Mouse (Mus musculus) c-Kit-positive CD71-positive TER-119-positive erythroid progenitor cells, embryonic 14.5 days (primary cell): ENCODE data around the gene Sufu.

Source experiments
- DNase-seq: peaks from one replicate; pipeline ENCODE4 v3.0.0-alpha.2; 2013; ENCODE audit warnings: low spot score

Sufu gene

DNA sequence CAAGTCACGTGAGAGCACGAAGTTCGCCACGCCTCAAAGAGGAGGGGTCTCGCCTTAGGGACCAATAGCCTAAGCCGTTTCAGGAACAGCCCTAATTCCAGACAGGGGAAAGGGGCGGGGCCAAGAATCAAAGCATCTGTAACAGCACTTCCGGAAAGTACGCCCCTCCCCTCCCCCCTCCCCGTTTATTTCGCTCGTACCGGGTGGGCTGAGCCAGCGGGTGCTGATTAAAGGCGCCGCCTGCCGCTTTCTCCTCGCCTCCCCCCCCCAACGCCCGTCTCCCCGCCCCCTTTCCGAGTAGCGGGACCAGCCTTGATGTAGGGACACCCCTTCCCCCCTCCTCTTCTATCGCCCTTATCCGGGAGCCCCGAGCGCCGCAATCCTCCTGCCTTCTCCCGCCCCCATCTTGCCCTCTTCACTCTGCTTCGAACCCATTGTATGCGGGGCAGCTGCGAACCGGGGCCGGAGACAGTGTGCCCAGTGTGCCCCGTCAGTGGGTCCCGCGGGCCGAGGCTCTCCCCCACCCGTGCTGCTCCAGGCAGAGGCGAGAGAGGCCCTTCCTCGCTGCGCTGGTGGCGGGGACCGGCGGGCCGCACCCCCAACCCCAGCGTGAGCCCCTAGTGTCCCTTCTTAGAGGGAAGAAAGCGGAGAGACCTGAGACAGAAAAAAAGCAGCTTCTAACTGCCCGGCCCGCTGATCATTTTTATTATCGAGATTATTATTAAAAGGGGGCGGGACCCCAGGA lies 103.3 kb downstream of the Sufu start:
- peak; percentile 99 for DNase-seq

- DNase-seq = peak; percentile 36
Observed at GRCm38 (mm10) chr19:46500581-46501341, 104.1 kb downstream of the Sufu start.

DNA sequence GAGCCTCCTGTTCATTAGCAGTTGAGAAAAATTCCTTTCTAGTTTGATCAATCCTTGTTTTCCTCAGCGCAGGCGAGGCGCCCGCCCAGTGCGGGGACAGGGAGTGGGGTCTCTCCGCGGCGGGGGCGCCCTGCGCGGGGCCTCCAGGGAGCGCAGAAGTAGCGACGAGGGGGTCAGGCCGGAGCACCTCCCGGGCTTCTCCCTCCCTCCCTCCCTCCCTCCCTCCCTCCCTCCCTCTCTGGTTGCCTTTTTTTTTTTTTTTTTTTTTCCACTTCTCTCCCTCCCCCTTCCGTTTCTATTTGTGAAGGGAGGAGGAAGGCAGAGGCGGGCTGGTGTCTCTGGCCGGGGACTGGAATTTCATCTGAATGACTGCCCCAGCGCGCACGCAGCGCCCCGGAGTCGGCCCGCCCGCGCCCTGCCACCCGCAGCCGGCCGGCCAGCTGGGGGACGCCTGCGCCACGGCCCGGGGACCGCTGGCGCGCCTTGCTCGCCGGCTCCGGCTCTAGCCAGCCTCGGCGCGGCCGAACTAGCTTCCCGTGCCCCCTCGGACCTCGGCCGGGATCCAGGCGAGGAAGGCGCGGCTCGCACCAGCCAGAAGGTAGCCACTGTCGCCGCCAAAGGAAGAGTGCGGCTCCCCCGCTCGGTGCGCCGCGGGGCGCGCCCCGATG lies 104.8 kb downstream of the Sufu start, which contains the start of gene Trim8:
TSS of gene Trim8 (plus strand) at position 302 of the 668 bp plus-strand sequence.
- peak; percentile 47 for DNase-seq

GRCm38 (mm10) chr19:46502069-46502455 lies 105.4 kb downstream of the Sufu start:
- DNase-seq = peak; percentile 58

DNA sequence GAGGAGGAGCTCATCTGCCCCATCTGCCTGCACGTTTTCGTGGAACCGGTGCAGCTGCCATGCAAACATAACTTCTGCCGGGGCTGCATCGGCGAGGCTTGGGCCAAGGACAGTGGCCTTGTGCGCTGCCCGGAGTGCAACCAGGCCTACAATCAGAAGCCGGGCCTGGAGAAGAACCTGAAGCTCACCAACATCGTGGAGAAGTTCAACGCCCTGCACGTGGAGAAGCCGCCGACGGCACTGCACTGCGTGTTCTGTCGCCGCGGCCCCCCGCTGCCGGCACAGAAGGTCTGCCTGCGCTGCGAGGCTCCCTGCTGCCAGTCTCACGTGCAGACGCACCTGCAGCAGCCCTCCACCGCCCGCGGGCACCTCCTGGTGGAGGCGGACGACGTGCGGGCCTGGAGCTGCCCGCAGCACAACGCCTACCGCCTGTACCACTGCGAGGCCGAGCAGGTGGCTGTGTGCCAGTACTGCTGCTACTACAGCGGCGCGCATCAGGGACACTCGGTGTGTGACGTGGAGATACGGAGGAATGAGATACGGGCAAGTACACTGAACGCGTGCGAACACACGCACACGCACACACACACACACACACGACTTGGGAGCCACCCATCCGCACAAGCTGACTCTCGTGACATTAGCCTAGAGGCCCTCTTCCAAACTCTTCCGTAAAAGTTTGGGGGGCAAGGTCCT lies 105.9 kb downstream of the Sufu start:
- peak; percentile 79 for DNase-seq

GRCm38 (mm10) chr19:46503351-46504084 lies 106.8 kb downstream of the Sufu start:
- peak; percentile 88 for DNase-seq

- DNase-seq = no peak
Observed at GRCm38 (mm10) chr19:46504085-46504552, 107.4 kb downstream of the Sufu start.

DNA sequence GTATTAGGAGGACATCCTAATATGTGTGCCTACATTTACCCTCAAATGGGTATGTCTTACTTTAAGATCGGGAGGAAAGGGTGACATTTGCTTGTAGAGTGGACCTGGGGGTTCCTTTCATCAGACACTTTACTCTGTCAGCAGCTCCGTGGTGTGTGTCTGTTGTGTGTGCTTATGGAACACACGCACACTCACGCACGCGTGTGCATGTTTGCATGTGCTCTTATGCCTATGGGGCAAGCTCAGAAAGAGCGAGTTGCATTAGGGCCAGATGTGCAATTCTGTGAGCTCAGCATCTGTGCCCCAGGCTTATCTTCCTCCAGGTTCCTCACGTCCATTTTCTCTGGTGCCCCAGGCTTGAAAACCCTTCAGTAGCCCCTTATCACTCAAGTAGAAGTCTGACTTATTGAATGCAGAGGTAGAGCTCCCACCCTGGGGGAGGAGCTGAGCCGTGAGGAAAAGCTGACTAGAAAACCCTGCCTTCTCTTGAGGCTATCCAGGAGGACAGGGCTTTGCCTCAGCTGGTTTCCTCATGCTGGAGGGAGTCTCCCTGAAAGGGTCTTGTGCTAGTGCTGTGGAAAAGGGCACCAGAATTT lies 108.2 kb downstream of the Sufu start:
- DNase-seq = peak; percentile 64

GRCm38 (mm10) chr19:46505646-46506371 lies 109.1 kb downstream of the Sufu start:
- DNase-seq = no peak

- no peak for DNase-seq
Observed at GRCm38 (mm10) chr19:46506372-46506717, 109.6 kb downstream of the Sufu start.

DNA sequence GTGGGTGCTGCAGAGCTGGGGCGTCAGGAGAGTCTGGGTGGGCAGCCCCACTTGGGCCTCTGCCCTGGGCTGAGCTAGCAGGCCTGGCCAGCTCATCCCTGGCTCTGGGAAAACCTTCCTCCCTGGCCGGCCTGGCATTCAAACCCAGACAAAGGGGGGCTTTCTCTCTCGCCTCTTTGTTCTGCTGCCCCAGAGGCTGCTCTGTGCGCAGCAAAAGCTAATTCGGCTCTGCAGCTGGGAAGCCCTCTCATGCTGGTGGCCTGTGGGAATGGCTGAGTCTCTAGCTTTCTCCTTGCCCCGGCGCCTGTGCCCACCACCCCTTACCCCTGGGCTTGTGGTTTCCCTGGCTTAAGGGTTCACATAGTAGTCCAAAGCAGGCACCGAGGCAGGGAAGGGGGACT lies 110.5 kb downstream of the Sufu start:
- DNase-seq = no peak

- no peak for DNase-seq
Observed at GRCm38 (mm10) chr19:46507806-46508205, 111.1 kb downstream of the Sufu start.

DNA sequence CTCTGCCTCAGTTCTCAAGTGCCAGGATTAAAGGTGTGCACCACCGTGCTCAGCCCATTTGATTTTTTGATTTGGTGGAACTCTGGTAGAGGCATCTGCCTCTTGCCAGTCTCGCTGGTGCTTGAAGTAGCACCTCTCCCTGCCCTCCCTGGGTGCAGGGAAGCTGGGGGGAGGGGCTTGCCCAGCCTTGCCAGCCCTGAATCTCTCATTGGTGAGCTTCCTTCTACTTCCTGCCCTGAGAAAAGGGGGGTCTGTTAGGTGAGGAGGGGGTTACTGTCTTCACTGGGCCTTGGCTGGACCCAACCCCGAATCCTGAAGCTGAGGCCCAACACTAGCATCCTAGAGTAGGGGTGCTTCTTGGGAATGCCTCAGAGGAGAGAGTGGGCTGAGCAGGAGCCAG lies 112.0 kb downstream of the Sufu start:
- no peak for DNase-seq

DNA sequence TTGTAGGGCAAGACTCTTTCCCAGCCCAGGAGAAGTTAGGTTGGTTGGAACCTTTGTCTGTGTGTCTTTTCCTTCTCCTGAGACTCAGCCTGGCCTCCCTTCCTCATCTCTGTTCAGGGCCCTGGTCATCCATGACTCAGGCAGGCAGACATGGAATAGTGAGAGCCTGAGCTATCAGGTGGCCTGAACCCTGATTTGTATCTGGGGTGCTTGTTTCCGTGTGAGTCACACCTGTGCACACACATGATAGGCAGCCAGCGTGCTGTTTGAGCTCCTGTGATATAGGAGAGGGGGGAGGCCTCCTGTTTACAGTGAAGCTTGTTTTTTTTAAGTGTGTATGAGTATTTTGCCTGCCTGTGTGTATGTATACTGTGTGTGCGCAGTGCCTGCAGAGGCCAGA lies 112.5 kb downstream of the Sufu start:
- DNase-seq = no peak

DNA sequence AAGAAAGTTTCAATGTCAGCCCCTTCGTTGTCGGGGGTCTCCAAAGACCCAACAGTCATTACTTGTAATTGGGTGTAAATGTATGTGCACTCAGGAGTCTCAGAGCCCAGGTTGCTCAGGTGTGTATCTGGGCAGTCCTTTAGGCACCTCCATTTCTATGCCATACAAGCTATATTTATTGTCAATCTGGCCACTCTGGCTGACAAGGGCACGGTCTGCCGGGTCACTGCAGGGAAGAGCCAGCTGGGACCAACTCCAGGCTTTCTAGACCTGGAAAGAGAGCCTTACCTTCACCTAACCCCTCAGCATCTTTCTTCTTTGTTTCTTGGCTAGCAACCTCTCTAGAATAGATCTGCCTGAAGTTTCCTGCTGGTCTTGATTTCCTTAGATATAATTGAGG lies 113.0 kb downstream of the Sufu start:
- DNase-seq = no peak

- DNase-seq = no peak
Observed at GRCm38 (mm10) chr19:46510401-46510800, 113.7 kb downstream of the Sufu start.

- peak; percentile 37 for DNase-seq
Observed at GRCm38 (mm10) chr19:46510824-46511223, 114.1 kb downstream of the Sufu start.

- no peak for DNase-seq
Observed at GRCm38 (mm10) chr19:46511263-46511662, 114.6 kb downstream of the Sufu start.

GRCm38 (mm10) chr19:46514387-46514786 lies 117.7 kb downstream of the Sufu start:
- DNase-seq = no peak

DNA sequence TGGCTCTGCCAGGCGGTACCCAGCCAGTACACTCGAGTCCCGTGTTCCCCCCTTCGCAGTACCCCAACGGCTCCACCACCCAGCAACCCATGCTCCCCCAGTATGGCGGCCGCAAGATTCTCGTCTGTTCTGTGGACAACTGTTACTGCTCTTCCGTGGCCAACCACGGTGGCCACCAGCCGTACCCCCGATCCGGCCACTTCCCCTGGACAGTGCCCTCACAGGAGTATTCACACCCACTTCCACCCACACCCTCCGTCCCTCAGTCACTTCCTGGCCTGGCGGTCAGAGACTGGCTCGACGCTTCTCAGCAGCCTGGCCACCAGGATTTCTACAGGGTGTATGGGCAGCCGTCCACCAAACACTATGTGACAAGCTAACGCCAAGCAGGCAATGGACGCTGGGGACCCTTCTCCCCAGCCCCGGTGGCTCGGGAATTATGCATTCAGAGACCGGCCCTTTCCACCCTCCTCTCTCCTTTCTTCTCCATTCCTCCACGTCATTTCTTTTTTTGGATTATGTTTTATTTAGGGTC lies 118.7 kb downstream of the Sufu start:
- no peak for DNase-seq
